Mouse (Mus musculus) embryo, embryonic 10.5 days (tissue): ENCODE measurements around the gene Actl7b.

Experiments
- DNase-seq: peaks from one replicate; pipeline ENCODE4 v3.0.0-alpha.2; 2015; ENCODE audit warnings: low spot score

Gene Actl7b

GRCm38 (mm10) chr4:56713155-56713554, 28.1 kb downstream of the Actl7b start:
- no peak for DNase-seq

DNA sequence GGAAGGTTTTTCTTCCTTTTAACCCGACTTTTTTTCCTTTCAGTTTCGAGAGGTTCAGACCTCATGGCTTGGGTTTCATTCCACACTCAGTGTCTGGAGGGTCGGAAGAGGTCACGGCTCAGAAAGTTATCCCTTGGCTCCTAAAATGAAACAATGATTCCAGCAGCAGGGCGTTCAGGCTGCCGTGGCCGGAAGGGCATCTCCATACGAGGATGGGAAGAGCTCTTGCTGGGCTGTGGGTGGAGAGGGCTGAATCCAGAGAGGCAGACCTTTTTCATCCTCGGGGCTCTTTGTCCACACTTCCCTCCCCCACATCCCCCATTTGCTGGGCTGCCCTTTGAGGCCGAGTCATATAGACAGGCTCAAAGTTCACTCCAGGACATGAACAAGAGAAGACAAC, 39.0 kb downstream of the Actl7b start:
- DNase-seq, result peak; percentile 76

DNA sequence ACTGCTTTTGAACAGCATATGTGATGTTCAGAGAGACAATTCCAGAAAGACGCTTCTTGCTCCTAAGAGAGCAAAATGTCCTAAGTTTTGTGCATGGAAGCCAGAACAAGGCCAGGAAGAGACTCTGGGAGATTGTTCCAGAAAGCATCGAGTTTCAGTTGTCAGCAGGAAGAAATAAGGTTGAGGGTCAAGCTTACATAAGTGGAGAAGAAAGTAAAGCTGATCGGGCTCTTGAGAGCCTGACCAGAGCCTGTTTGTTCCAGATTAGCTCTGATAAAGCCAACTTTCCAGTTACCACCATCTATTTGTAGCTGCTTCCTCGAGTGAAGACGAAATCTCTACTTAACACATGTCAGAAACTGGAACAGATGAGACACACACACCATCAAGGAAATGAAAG, 42.6 kb downstream of the Actl7b start:
- DNase-seq, result no peak

DNA sequence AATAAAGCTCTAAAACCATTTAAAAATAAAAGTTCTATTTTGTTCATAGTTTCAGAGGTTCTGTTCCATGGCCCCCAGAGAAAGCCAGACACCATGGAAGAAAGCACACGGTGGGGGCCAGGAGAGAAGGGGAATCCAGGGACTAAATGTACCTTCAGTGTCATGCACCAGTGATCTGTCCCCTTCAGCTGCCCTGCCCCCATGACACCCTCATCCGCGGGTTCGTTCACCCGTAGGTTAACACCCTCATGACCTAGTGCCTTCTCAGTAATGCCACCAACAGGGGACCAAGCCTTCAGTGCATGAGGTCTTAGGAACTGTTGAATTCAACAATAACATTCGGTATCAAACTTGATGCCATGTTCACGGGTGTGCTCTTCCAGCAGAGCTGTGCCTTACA, 44.8 kb downstream of the Actl7b start:
- DNase-seq, result no peak
